In genomic region chr9:88480120-88480519, GRCm38 (mm10) we compare ENCODE assay signal across 10 mouse cellular contexts. TPM values are rescaled to one million over a fixed set of nuclear protein-coding genes. Genes with fewer than 3 reads are reported as not detected.
A peak's percentile ranks its signal among the peaks of the same experiment; 100 is the strongest.
DNase-seq lines count a peak whose midpoint lies in the region; ATAC-seq and TF ChIP-seq lines count a peak whose summit lies in the region.
"Had no signal": no experiment of that assay in that cellular context is flagged by ENCODE, and none has a peak within 500 bp of the region (broad histone marks: within the 10 kb centered on the region; RNA-seq: fewer than 3 reads in every experiment).

No protein-coding gene starts in this region.

- H3K4me1 ChIP-seq in liver, embryonic 11.5 days (replicated peaks; ENCODE audit: control insufficient read depth, insufficient read depth, low read length), result peaks cover 6% of the 10 kb centered on the region
- H3K4me1 ChIP-seq in embryonic facial prominence, embryonic 13.5 days, result peaks cover 13% of the 10 kb centered on the region
- peaks cover 4% of the 10 kb centered on the region; the same call in 1 of the 2 replicates for H3K4me1 ChIP-seq in intestine, postnatal 0 days (replicated peaks; ENCODE audit: control insufficient read depth, insufficient read depth, low read length)
- H3K4me1 ChIP-seq in neural tube, embryonic 14.5 days (ENCODE audit: control insufficient read depth, insufficient read depth, low read length), result peaks cover 13% of the 10 kb centered on the region

- peak overlapping the region; percentile 92 for H3K4me2 ChIP-seq in liver, embryonic 11.5 days
- peak overlapping the region; percentile 86 for H3K4me2 ChIP-seq in embryonic facial prominence, embryonic 13.5 days
- H3K4me2 ChIP-seq in intestine, postnatal 0 days (replicated peaks; ENCODE audit: low read depth), result peak overlapping the region; percentile 80
- peak overlapping the region; percentile 83 for H3K4me2 ChIP-seq in neural tube, embryonic 14.5 days (ENCODE audit: low read depth, low read length)

- H3K27ac ChIP-seq in liver, embryonic 11.5 days (ENCODE audit: low read depth, low read length), result no peak overlapping the region
- H3K27ac ChIP-seq in embryonic facial prominence, embryonic 13.5 days, result no peak overlapping the region
- H3K27ac ChIP-seq in intestine, postnatal 0 days (ENCODE audit: low read depth, low read length), result no peak overlapping the region
- H3K27ac ChIP-seq in neural tube, embryonic 14.5 days (ENCODE audit: low read depth, low read length), result no peak overlapping the region

- no peak for TF ChIP-seq CTCF in intestine, postnatal 0 days (IDR thresholded peaks at IDR 0.05; ENCODE audit: low read depth)

- H3K9me3 ChIP-seq in liver, embryonic 11.5 days (ENCODE audit: control insufficient read depth, low read length), result no peaks in the 10 kb centered on the region
- no peaks in the 10 kb centered on the region for H3K9me3 ChIP-seq in embryonic facial prominence, embryonic 13.5 days
- H3K9me3 ChIP-seq in intestine, postnatal 0 days (ENCODE audit: control insufficient read depth), result no peaks in the 10 kb centered on the region
- H3K9me3 ChIP-seq in neural tube, embryonic 14.5 days (ENCODE audit: control insufficient read depth, low read length), result no peaks in the 10 kb centered on the region

- H3K4me3 ChIP-seq in liver, embryonic 11.5 days (ENCODE audit: low read depth, low read length), result peak overlapping the region; percentile 100
- peak overlapping the region; percentile 99 for H3K4me3 ChIP-seq in embryonic facial prominence, embryonic 13.5 days
- peak overlapping the region; percentile 98 for H3K4me3 ChIP-seq in intestine, postnatal 0 days (ENCODE audit: low read depth, low read length)
- peak overlapping the region; percentile 97 for H3K4me3 ChIP-seq in neural tube, embryonic 14.5 days (ENCODE audit: low read depth, low read length)

- ATAC-seq in liver, embryonic 11.5 days (replicated peaks; ENCODE audit: low FRiP score), result no peak
- ATAC-seq in embryonic facial prominence, embryonic 13.5 days (ENCODE audit: insufficient number of reproducible peaks, insufficient read depth, low FRiP score, low TSS enrichment, low read depth), result no peak
- no peak for ATAC-seq in intestine, postnatal 0 days
- no peak for ATAC-seq in neural tube, embryonic 14.5 days (ENCODE audit: low read depth)
- ATAC-seq in megakaryocyte-erythroid progenitor cell, adult 5-6 weeks (replicated peaks; ENCODE audit: low FRiP score, low TSS enrichment, poor library complexity, severe bottlenecking), result no peak

- WGBS in liver, embryonic 11.5 days, result 5% methylated on average over 1 of the region's 1 CpGs
- 0% methylated on average over 1 of the region's 1 CpGs for WGBS in embryonic facial prominence, embryonic 13.5 days
- WGBS in intestine, postnatal 0 days, result 0% methylated on average over 1 of the region's 1 CpGs
- WGBS in neural tube, embryonic 14.5 days, result 6% methylated on average over 1 of the region's 1 CpGs

- peak overlapping the region; percentile 100; the same call in 1 of the 2 replicates for H3K9ac ChIP-seq in liver, embryonic 11.5 days (ENCODE audit: low read depth, low read length)
- H3K9ac ChIP-seq in embryonic facial prominence, embryonic 13.5 days, result peak overlapping the region; percentile 99; the same call in 1 of the 2 replicates
- H3K9ac ChIP-seq in intestine, postnatal 0 days (ENCODE audit: low read depth, low read length), result no peak overlapping the region
- H3K9ac ChIP-seq in neural tube, embryonic 14.5 days (replicated peaks; ENCODE audit: low read depth, low read length), result peak overlapping the region; percentile 94; the same call in 1 of the 2 replicates

- H3K27me3 ChIP-seq in liver, embryonic 11.5 days (replicated peaks; ENCODE audit: control insufficient read depth, insufficient read depth, low read length), result no peaks in the 10 kb centered on the region
- H3K27me3 ChIP-seq in embryonic facial prominence, embryonic 13.5 days, result no peaks in the 10 kb centered on the region
- H3K27me3 ChIP-seq in intestine, postnatal 0 days (replicated peaks; ENCODE audit: control insufficient read depth, insufficient read depth, low read length), result no peaks in the 10 kb centered on the region
- no peaks in the 10 kb centered on the region for H3K27me3 ChIP-seq in neural tube, embryonic 14.5 days (ENCODE audit: control insufficient read depth, insufficient read depth, low read length)

- no peak for DNase-seq in liver, embryonic 11.5 days (ENCODE audit: low spot score)
- no peak for DNase-seq in liver
- no peak for DNase-seq in thymus, adult 18-20 months
- DNase-seq in right cerebral cortex, postnatal 4 days, result no peak
- DNase-seq: adrenal gland, postnatal 10 days; kidney, postnatal 14 days had no signal

- peaks cover 9% of the 10 kb centered on the region for H3K36me3 ChIP-seq in liver, embryonic 11.5 days (ENCODE audit: control insufficient read depth, insufficient read depth, low read length)
- peaks cover 27% of the 10 kb centered on the region for H3K36me3 ChIP-seq in embryonic facial prominence, embryonic 13.5 days
- peaks cover 17% of the 10 kb centered on the region; the same call in 1 of the 2 replicates for H3K36me3 ChIP-seq in intestine, postnatal 0 days (ENCODE audit: control insufficient read depth, insufficient read depth)
- peaks cover 11% of the 10 kb centered on the region for H3K36me3 ChIP-seq in neural tube, embryonic 14.5 days (ENCODE audit: control insufficient read depth, insufficient read depth, low read length)

RNA-seq across cellular contexts. Expression of gene Syncrip, which starts 2.3 kb away (rescaled TPM):
- 116 and 124 TPM in 2 replicates for polyA plus RNA-seq in liver, embryonic 11.5 days (2014; fragmentation: Nextera tagmentation; extraction: Ambion mirVana)
- 107 and 112 TPM in 2 replicates for polyA plus RNA-seq in embryonic facial prominence, embryonic 13.5 days (2015; fragmentation: Nextera tagmentation; extraction: Ambion mirVana)
- polyA plus RNA-seq in intestine, postnatal 0 days (2015; fragmentation: Nextera tagmentation; extraction: Ambion mirVana), result 34.1 and 37.5 TPM in 2 replicates
- 86.6 and 87.8 TPM in 2 replicates for polyA plus RNA-seq in neural tube, embryonic 14.5 days (2014; fragmentation: Nextera tagmentation; extraction: Ambion mirVana)
- 201 and 242 TPM in 2 replicates for total RNA-seq in megakaryocyte-erythroid progenitor cell, adult 5-6 weeks (2014; fragmentation: Nextera tagmentation)
- 352 and 418 TPM in 2 replicates for total RNA-seq in megakaryocyte-erythroid progenitor cell, adult 5-6 weeks (2017)

RNA-seq across cellular contexts. Expression of gene Gm20537, which starts 23.7 kb away (rescaled TPM):
- polyA plus RNA-seq in liver, embryonic 11.5 days (2014; fragmentation: Nextera tagmentation; extraction: Ambion mirVana), result not detected in 2 replicates
- 0.65 and 1.0 TPM in 2 replicates for polyA plus RNA-seq in embryonic facial prominence, embryonic 13.5 days (2015; fragmentation: Nextera tagmentation; extraction: Ambion mirVana)
- not detected in 2 replicates for polyA plus RNA-seq in intestine, postnatal 0 days (2015; fragmentation: Nextera tagmentation; extraction: Ambion mirVana)
- polyA plus RNA-seq in neural tube, embryonic 14.5 days (2014; fragmentation: Nextera tagmentation; extraction: Ambion mirVana), result 0.46 and 0.57 TPM in 2 replicates
- total RNA-seq in megakaryocyte-erythroid progenitor cell, adult 5-6 weeks (2014; fragmentation: Nextera tagmentation), result not detected in 2 replicates
- total RNA-seq in megakaryocyte-erythroid progenitor cell, adult 5-6 weeks (2017), result not detected in 2 replicates

RNA-seq across cellular contexts. Expression of gene Snx14, which starts 41.4 kb away (rescaled TPM):
- 19.6 and 23.9 TPM in 2 replicates for polyA plus RNA-seq in liver, embryonic 11.5 days (2014; fragmentation: Nextera tagmentation; extraction: Ambion mirVana)
- polyA plus RNA-seq in embryonic facial prominence, embryonic 13.5 days (2015; fragmentation: Nextera tagmentation; extraction: Ambion mirVana), result 23.3 and 23.6 TPM in 2 replicates
- polyA plus RNA-seq in intestine, postnatal 0 days (2015; fragmentation: Nextera tagmentation; extraction: Ambion mirVana), result 17.7 and 18.4 TPM in 2 replicates
- polyA plus RNA-seq in neural tube, embryonic 14.5 days (2014; fragmentation: Nextera tagmentation; extraction: Ambion mirVana), result 31.6 and 34.9 TPM in 2 replicates
- total RNA-seq in megakaryocyte-erythroid progenitor cell, adult 5-6 weeks (2014; fragmentation: Nextera tagmentation), result 25.1 and 30.0 TPM in 2 replicates
- total RNA-seq in megakaryocyte-erythroid progenitor cell, adult 5-6 weeks (2017), result 17.9 and 30.3 TPM in 2 replicates
